Mouse (Mus musculus) liver, embryonic 13.5 days (tissue): ENCODE data around the gene Kif1c. TPM values are rescaled to one million over a fixed set of nuclear protein-coding genes. Genes with fewer than 3 reads are reported as not detected.

ENCODE experiments used
- ATAC-seq: fragments of 200-750 bp; cut with Nextera tagmentation; 2 replicates; pipeline ENCODE4 v1.8.0; 2017; ENCODE audit warnings: low read depth, mild to moderate bottlenecking, moderate number of reproducible peaks, moderate library complexity
- DNase-seq: peaks from one replicate; pipeline ENCODE4 v3.0.0; 2022
- H3K27ac ChIP-seq: fragments of 300-500 bp; sonication (generic); 2 replicates; pipeline ENCODE4 v1.5.1; 2015; ENCODE audit warnings: moderate library complexity, mild to moderate bottlenecking, inconsistent platforms
- H3K27me3 ChIP-seq: fragments of 300-500 bp; sonication (generic); 2 replicates; pipeline ENCODE4 v1.6.1; 2015; ENCODE audit warnings: mild to moderate bottlenecking, inconsistent platforms
- H3K36me3 ChIP-seq: fragments of 300-500 bp; sonication (generic); 2 replicates; pipeline ENCODE4 v1.6.1; 2015; ENCODE audit warnings: mild to moderate bottlenecking, inconsistent platforms
- H3K4me1 ChIP-seq: fragments of 300-500 bp; sonication (generic); replicated peaks from 2 replicates; pipeline ENCODE4 v1.6.1; 2015; ENCODE audit warnings: inconsistent platforms
- H3K4me2 ChIP-seq: fragments of 300-500 bp; sonication (generic); 2 replicates; pipeline ENCODE4 v1.6.1; 2015; ENCODE audit warnings: inconsistent platforms, mild to moderate bottlenecking, moderate library complexity
- H3K4me3 ChIP-seq: fragments of 300-500 bp; sonication (generic); replicated peaks from 2 replicates; pipeline ENCODE4 v1.5.1; 2015; ENCODE audit warnings: mild to moderate bottlenecking, inconsistent platforms
- H3K9ac ChIP-seq: fragments of 300-500 bp; sonication (generic); 2 replicates; pipeline ENCODE4 v1.6.1; 2015; ENCODE audit warnings: mild to moderate bottlenecking, inconsistent platforms
- H3K9me3 ChIP-seq: fragments of 300-500 bp; sonication (generic); replicated peaks from 2 replicates; pipeline ENCODE4 v1.6.1; 2016; ENCODE audit warnings: inconsistent platforms
- WGBS: fragments of 180-500 bp; shearing (Covaris S2); methylation state at CpG from one replicate; pipeline ENCODE4 v1.1.7; 2015; ENCODE audit not compliant: insufficient replicate concordance; 5-methylcytosine and 5-hydroxymethylcytosine counted together
- polyA plus RNA-seq: library from polyadenylated mRNA; unstranded; fragments of >200 nt; fragmentation: Nextera tagmentation; extraction: Ambion mirVana; gene quantifications from 2 replicates; pipeline ENCODE4 v1.2.1, GENCODE M21; 2015

Kif1c gene
- polyA plus RNA-seq, 1 experiment from 2014 or later, result 0.73 TPM

- Histone ChIP-seq H3K4me3 (no peak overlapping the region), H3K27me3 (no peaks in the 10 kb centered on the region), H3K27ac (no peak overlapping the region), H3K4me2 (no peak overlapping the region), H3K9ac (no peak overlapping the region), H3K36me3 (peaks cover 35% of the 10 kb centered on the region), H3K9me3 (no peaks in the 10 kb centered on the region), H3K4me1 (peaks cover 37% of the 10 kb centered on the region)
- ATAC-seq, result no peak
- WGBS, result 75% methylated on average over 12 of the region's 12 CpGs
- no peak for DNase-seq
These were observed 19.2 kb upstream of the Kif1c start for GRCm38 (mm10) chr11:70681170-70681569.

- Histone ChIP-seq H3K36me3 (peaks cover 30% of the 10 kb centered on the region), H3K27ac (peak overlapping the region; percentile 24), H3K9ac (no peak overlapping the region), H3K27me3 (no peaks in the 10 kb centered on the region), H3K9me3 (no peaks in the 10 kb centered on the region), H3K4me3 (no peak overlapping the region), H3K4me1 (peaks cover 42% of the 10 kb centered on the region), H3K4me2 (no peak overlapping the region)
- DNase-seq, result no peak
- peak; percentile 15; the same call in 1 of the 2 replicates for ATAC-seq
- WGBS, result 51% methylated on average over 11 of the region's 11 CpGs
These were observed 18.3 kb upstream of the Kif1c start for GRCm38 (mm10) chr11:70681897-70682581.

GRCm38 (mm10) chr11:70683640-70684039 is 16.7 kb upstream of the Kif1c start:
- H3K9ac ChIP-seq, result no peak overlapping the region
- no peak overlapping the region for H3K4me2 ChIP-seq
- H3K36me3 ChIP-seq, result peaks cover 30% of the 10 kb centered on the region
- DNase-seq (no peak), ATAC-seq (no peak)
- H3K4me3 ChIP-seq, result no peak overlapping the region
- no peaks in the 10 kb centered on the region for H3K9me3 ChIP-seq
- H3K27ac ChIP-seq, result no peak overlapping the region
- H3K4me1 ChIP-seq, result peaks cover 51% of the 10 kb centered on the region
- 72% methylated on average over 5 of the region's 5 CpGs for WGBS
- H3K27me3 ChIP-seq, result no peaks in the 10 kb centered on the region

- H3K27ac ChIP-seq, result peak overlapping the region; percentile 74
- peak overlapping the region; percentile 87 for H3K9ac ChIP-seq
- no peaks in the 10 kb centered on the region for H3K9me3 ChIP-seq
- ATAC-seq (peak; percentile 29), DNase-seq (no peak)
- 2% methylated on average over 16 of the region's 16 CpGs for WGBS
- peaks cover 36% of the 10 kb centered on the region for H3K4me1 ChIP-seq
- H3K4me2 ChIP-seq, result peak overlapping the region; percentile 96
- H3K36me3 ChIP-seq, result peaks cover 18% of the 10 kb centered on the region
- H3K4me3 ChIP-seq, result peak overlapping the region; percentile 81
- 0 out of 2 replicates have a peak, but pooled peaks cover 3% of the 10 kb centered on the region for H3K27me3 ChIP-seq
These were observed 13.3 kb upstream of the Kif1c start for GRCm38 (mm10) chr11:70686901-70687566.

- H3K9ac ChIP-seq, result peak within 1 kb of the TSS; percentile 87
- H3K27me3 ChIP-seq, result 0 out of 2 replicates have a peak, but pooled peaks cover 3% of the 10 kb centered on the region
- peak within 1 kb of the TSS; percentile 81 for H3K4me3 ChIP-seq
- WGBS, result 0% methylated on average over 53 of the region's 55 CpGs
- H3K27ac ChIP-seq, result peak within 1 kb of the TSS; percentile 74
- peak within 1 kb of the TSS; percentile 96 for H3K4me2 ChIP-seq
- peak; percentile 71 for ATAC-seq
- H3K4me1 ChIP-seq, result peaks cover 30% of the 10 kb centered on the region
- H3K9me3 ChIP-seq, result no peaks in the 10 kb centered on the region
- peaks cover 15% of the 10 kb centered on the region for H3K36me3 ChIP-seq
- peak; percentile 70 for DNase-seq
These were observed 12.6 kb upstream of the Kif1c start, which contains the start of gene Camta2 for GRCm38 (mm10) chr11:70687601-70688199. Camta2 (minus strand) TSS chr11:70688105.

- ATAC-seq (no peak), DNase-seq (no peak)
- peak overlapping the region; percentile 87 for H3K9ac ChIP-seq
- H3K4me3 ChIP-seq, result peak overlapping the region; percentile 81
- H3K4me2 ChIP-seq, result peak overlapping the region; percentile 96
- peak overlapping the region; percentile 74 for H3K27ac ChIP-seq
- peaks cover 10% of the 10 kb centered on the region for H3K36me3 ChIP-seq
- peaks cover 28% of the 10 kb centered on the region for H3K4me1 ChIP-seq
- H3K27me3 ChIP-seq, result 0 out of 2 replicates have a peak, but pooled peaks cover 3% of the 10 kb centered on the region
- 36% methylated on average over 8 of the region's 8 CpGs for WGBS
- no peaks in the 10 kb centered on the region for H3K9me3 ChIP-seq
These were observed 12.0 kb upstream of the Kif1c start for GRCm38 (mm10) chr11:70688372-70688771.

- H3K4me1 ChIP-seq, result peaks cover 28% of the 10 kb centered on the region
- H3K9ac ChIP-seq, result no peak overlapping the region
- H3K36me3 ChIP-seq, result no peaks in the 10 kb centered on the region
- no peak overlapping the region for H3K27ac ChIP-seq
- WGBS, result 51% methylated on average over 4 of the region's 4 CpGs
- ATAC-seq (no peak), DNase-seq (no peak)
- H3K4me2 ChIP-seq, result no peak overlapping the region
- no peak overlapping the region for H3K4me3 ChIP-seq
- H3K9me3 ChIP-seq, result no peaks in the 10 kb centered on the region
- peaks cover 8% of the 10 kb centered on the region; the same call in 1 of the 2 replicates for H3K27me3 ChIP-seq
These were observed 10.8 kb upstream of the Kif1c start for GRCm38 (mm10) chr11:70689578-70689977.

GRCm38 (mm10) chr11:70693504-70693903 is 6.8 kb upstream of the Kif1c start:
- peaks cover 27% of the 10 kb centered on the region for H3K27me3 ChIP-seq
- ATAC-seq, result no peak
- peaks cover 5% of the 10 kb centered on the region for H3K4me1 ChIP-seq
- no peaks in the 10 kb centered on the region for H3K36me3 ChIP-seq
- WGBS, result 42% methylated on average over 3 of the region's 3 CpGs
- no peak overlapping the region for H3K4me3 ChIP-seq
- H3K27ac ChIP-seq, result no peak overlapping the region
- no peaks in the 10 kb centered on the region for H3K9me3 ChIP-seq
- no peak overlapping the region for H3K4me2 ChIP-seq
- DNase-seq, result no peak
- no peak overlapping the region for H3K9ac ChIP-seq

GRCm38 (mm10) chr11:70697376-70697775 is 3.0 kb upstream of the Kif1c start:
- no peak overlapping the region for H3K4me2 ChIP-seq
- ATAC-seq (no peak), DNase-seq (no peak)
- H3K36me3 ChIP-seq, result no peaks in the 10 kb centered on the region
- H3K4me3 ChIP-seq, result no peak overlapping the region
- no peak overlapping the region for H3K27ac ChIP-seq
- no peak overlapping the region for H3K9ac ChIP-seq
- H3K4me1 ChIP-seq, result peaks cover 28% of the 10 kb centered on the region
- WGBS, result 54% methylated on average over 3 of the region's 3 CpGs
- no peaks in the 10 kb centered on the region for H3K9me3 ChIP-seq
- peaks cover 46% of the 10 kb centered on the region for H3K27me3 ChIP-seq

- Histone ChIP-seq H3K9ac (no peak overlapping the region), H3K4me3 (no peak overlapping the region), H3K36me3 (peaks cover 5% of the 10 kb centered on the region), H3K27ac (no peak overlapping the region), H3K27me3 (peaks cover 41% of the 10 kb centered on the region), H3K4me1 (peaks cover 36% of the 10 kb centered on the region), H3K9me3 (no peaks in the 10 kb centered on the region), H3K4me2 (no peak overlapping the region)
- DNase-seq (no peak), ATAC-seq (no peak)
- 53% methylated on average over 2 of the region's 2 CpGs for WGBS
These were observed 1.3 kb upstream of the Kif1c start for GRCm38 (mm10) chr11:70699051-70699450.

GRCm38 (mm10) chr11:70700613-70701012 is 265 bp downstream of the Kif1c start:
- Histone ChIP-seq H3K9me3 (no peaks in the 10 kb centered on the region), H3K27ac (peak overlapping the region; percentile 74), H3K36me3 (peaks cover 20% of the 10 kb centered on the region), H3K4me2 (peak overlapping the region; percentile 96), H3K4me1 (peaks cover 36% of the 10 kb centered on the region), H3K4me3 (peak overlapping the region; percentile 76), H3K27me3 (peaks cover 39% of the 10 kb centered on the region), H3K9ac (peak overlapping the region; percentile 84)
- DNase-seq (peak; percentile 45), ATAC-seq (peak; percentile 19)
- under 1% methylated on average over 34 of the region's 34 CpGs for WGBS
